In genomic region chrX:53432888-53433287, GRCm38 (mm10) we compare ENCODE assay signal across 9 mouse cellular contexts. TPM values are rescaled to one million over a fixed set of nuclear protein-coding genes. Genes with fewer than 3 reads are reported as not detected.
DNase-seq lines count a peak whose midpoint lies in the region; ATAC-seq and TF ChIP-seq lines count a peak whose summit lies in the region.
"Had no signal": no experiment of that assay in that cellular context is flagged by ENCODE, and none has a peak within 500 bp of the region (broad histone marks: within the 10 kb centered on the region; RNA-seq: fewer than 3 reads in every experiment).

No protein-coding gene starts in this region.

- DNase-seq in gastrocnemius, adult 2 months, result no peak
- DNase-seq in gastrocnemius, postnatal 36 days, result no peak
- peak; percentile 83 for DNase-seq in midbrain, embryonic 11.5 days (ENCODE audit: low spot score, missing footprints)
- peak; percentile 4 for DNase-seq in c-Kit-positive CD71-negative TER-119-negative erythroid progenitor cells, embryonic 14.5 days (ENCODE audit: low read depth)
- peak; percentile 46 for DNase-seq in retina, embryonic 14.5 days (ENCODE audit: low spot score)
- DNase-seq in layer of hippocampus, adult 8-10 months (ENCODE audit: low spot score in 2 of 2), result no peak
- no peak for DNase-seq in urinary bladder, postnatal 4 days (ENCODE audit: low spot score in 2 of 2)

- WGBS in midbrain, embryonic 11.5 days, result 81% methylated on average over 1 of the region's 1 CpGs
- WGBS in midbrain, embryonic 15.5 days, result 69% methylated on average over 1 of the region's 1 CpGs

- no peaks in the 10 kb centered on the region for H3K4me1 ChIP-seq in midbrain, embryonic 11.5 days (ENCODE audit: control insufficient read depth, insufficient read depth, low read length)
- H3K4me1 ChIP-seq in midbrain, embryonic 15.5 days, result no peaks in the 10 kb centered on the region

- no peak overlapping the region for H3K9ac ChIP-seq in midbrain, embryonic 11.5 days (ENCODE audit: low read length)
- no peak overlapping the region for H3K9ac ChIP-seq in midbrain, embryonic 15.5 days

- H3K4me2 ChIP-seq in midbrain, embryonic 11.5 days, result no peak overlapping the region
- H3K4me2 ChIP-seq in midbrain, embryonic 15.5 days, result no peak overlapping the region

- no peaks in the 10 kb centered on the region for H3K9me3 ChIP-seq in midbrain, embryonic 11.5 days (ENCODE audit: control insufficient read depth, low read length)
- H3K9me3 ChIP-seq in midbrain, embryonic 15.5 days, result no peaks in the 10 kb centered on the region

- intact Hi-C loops in gastrocnemius, adult 2 months (cut with DNase I), result no loop called here
- intact Hi-C loops in gastrocnemius, postnatal 36 days (cut with DNase I), result no loop called here

- H3K4me3 ChIP-seq in gastrocnemius, adult 2 months, result no peak overlapping the region
- no peak overlapping the region for H3K4me3 ChIP-seq in midbrain, embryonic 11.5 days (ENCODE audit: low read depth, low read length)
- H3K4me3 ChIP-seq in midbrain, embryonic 15.5 days, result no peak overlapping the region

- no peak for ATAC-seq in midbrain, embryonic 11.5 days (ENCODE audit: low FRiP score)
- no peak for ATAC-seq in midbrain, embryonic 15.5 days (replicated peaks)

- H3K27me3 ChIP-seq in midbrain, embryonic 11.5 days (ENCODE audit: control insufficient read depth, insufficient read depth, low read length), result no peaks in the 10 kb centered on the region
- H3K27me3 ChIP-seq in midbrain, embryonic 15.5 days (replicated peaks), result no peaks in the 10 kb centered on the region

- no peaks in the 10 kb centered on the region for H3K36me3 ChIP-seq in midbrain, embryonic 11.5 days (ENCODE audit: control insufficient read depth, insufficient read depth, low read length)
- no peaks in the 10 kb centered on the region for H3K36me3 ChIP-seq in midbrain, embryonic 15.5 days (replicated peaks)

- peak; percentile 53 for TF ChIP-seq CTCF in gastrocnemius, adult 2 months (IDR thresholded peaks at IDR 0.05)

- H3K27ac ChIP-seq in gastrocnemius, adult 2 months, result no peak overlapping the region
- H3K27ac ChIP-seq in midbrain, embryonic 11.5 days (ENCODE audit: low read depth, low read length), result no peak overlapping the region
- no peak overlapping the region for H3K27ac ChIP-seq in midbrain, embryonic 15.5 days

RNA-seq across cellular contexts. Expression of gene Etd, which starts 1.8 kb away (rescaled TPM):
- total RNA-seq in gastrocnemius, adult 2 months (2021), result not detected
- total RNA-seq in gastrocnemius, postnatal 36 days (2021), result not detected
- not detected in 2 replicates for polyA plus RNA-seq in midbrain, embryonic 11.5 days (2014; fragmentation: Nextera tagmentation; extraction: Ambion mirVana)
- polyA plus RNA-seq in midbrain, embryonic 15.5 days (2015; fragmentation: Nextera tagmentation; extraction: Ambion mirVana), result not detected in 2 replicates
- total RNA-seq in layer of hippocampus, adult 8-10 months (2022), result not detected
- polyA plus RNA-seq: forebrain, embryonic 11.5 days had no signal

Comparison
In these comparisons a context has a peak if more than half of its experiments do, and no peak if none do; other contexts are left out.
1. DNase-seq: peak in midbrain, embryonic 11.5 days (single experiment), c-Kit-positive CD71-negative TER-119-negative erythroid progenitor cells, embryonic 14.5 days (single experiment) and retina, embryonic 14.5 days (single experiment); none in gastrocnemius, adult 2 months (single experiment), gastrocnemius, postnatal 36 days (0 of 2), layer of hippocampus, adult 8-10 months (0 of 2) and urinary bladder, postnatal 4 days (0 of 2).